Mouse (Mus musculus) midbrain, embryonic 11.5 days (tissue): Measurements from ENCODE around the gene Cables2. TPM values are rescaled to one million over a fixed set of nuclear protein-coding genes. Genes with fewer than 3 reads are reported as not detected.

Experiments
- ATAC-seq: fragments of 200-750 bp; cut with Nextera tagmentation; 2 replicates; pipeline ENCODE4 v1.8.0; 2017; ENCODE audit warnings: moderate TSS enrichment, moderate library complexity; ENCODE audit not compliant: low FRiP score
- DNase-seq: peaks from one replicate; pipeline ENCODE4 v3.0.0; 2015; ENCODE audit warnings: low spot score; ENCODE audit errors: missing footprints
- H3K27ac ChIP-seq: fragments of 300-500 bp; sonication (generic); 2 replicates; pipeline ENCODE4 v1.5.1; 2014; ENCODE audit warnings: low read depth, low read length
- H3K27me3 ChIP-seq: fragments of 300-500 bp; sonication (generic); 2 replicates; pipeline ENCODE4 v1.6.1; 2014; ENCODE audit warnings: mild to moderate bottlenecking, low read length, moderate library complexity, mixed read lengths; ENCODE audit not compliant: control insufficient read depth, insufficient read depth
- H3K36me3 ChIP-seq: fragments of 300-500 bp; sonication (generic); 2 replicates; pipeline ENCODE4 v1.6.1; 2014; ENCODE audit warnings: mild to moderate bottlenecking, low read length, moderate library complexity, mixed read lengths; ENCODE audit not compliant: control insufficient read depth, insufficient read depth
- H3K4me1 ChIP-seq: fragments of 300-500 bp; sonication (generic); 2 replicates; pipeline ENCODE4 v1.6.1; 2014; ENCODE audit warnings: low read length; ENCODE audit not compliant: control insufficient read depth, insufficient read depth
- H3K4me2 ChIP-seq: fragments of 300-500 bp; sonication (generic); 2 replicates; pipeline ENCODE4 v1.6.1; 2014; ENCODE audit warnings: mild to moderate bottlenecking, moderate library complexity
- H3K4me3 ChIP-seq: fragments of 300-500 bp; sonication (generic); 2 replicates; pipeline ENCODE4 v1.5.1; 2014; ENCODE audit warnings: low read depth, low read length
- H3K9ac ChIP-seq: fragments of 300-500 bp; sonication (generic); 2 replicates; pipeline ENCODE4 v1.6.1; 2014; ENCODE audit warnings: low read length
- H3K9me3 ChIP-seq: fragments of 300-500 bp; sonication (generic); 2 replicates; pipeline ENCODE4 v1.6.1; 2016; ENCODE audit warnings: low read length; ENCODE audit not compliant: control insufficient read depth
- WGBS: fragments of 180-500 bp; shearing (Covaris S2); extraction: QIAGEN DNeasy Blood & Tissue Kit; methylation state at CpG from one replicate; pipeline ENCODE4 v1.1.7; 2014; 5-methylcytosine and 5-hydroxymethylcytosine counted together
- polyA plus RNA-seq: library from polyadenylated mRNA; unstranded; fragments of >200 nt; fragmentation: Nextera tagmentation; extraction: Ambion mirVana; gene quantifications from 2 replicates; pipeline ENCODE4 v1.2.1, GENCODE M21; 2014

Gene Cables2
- polyA plus RNA-seq, 1 experiment from 2014 or later, result 14.4 TPM

DNA sequence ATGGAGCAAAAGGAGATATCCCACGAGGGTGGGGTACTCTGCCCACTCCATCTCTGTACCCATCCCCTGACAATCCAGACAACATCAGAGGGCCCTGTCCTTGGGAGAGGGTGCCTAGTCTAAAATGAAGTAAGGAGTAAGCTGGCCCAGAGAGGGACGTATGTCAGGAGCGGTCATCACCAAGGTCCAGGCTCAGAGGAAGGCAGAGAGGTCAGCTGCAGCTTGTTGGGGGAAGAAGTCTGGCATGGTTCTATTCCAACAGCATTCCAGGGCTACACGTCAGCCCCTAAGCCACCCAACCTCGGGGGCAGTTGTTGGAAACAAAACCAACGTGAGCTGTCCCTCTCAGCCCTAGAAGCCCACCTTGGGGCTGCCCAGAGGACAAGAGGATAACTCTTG, 45.2 kb downstream of the Cables2 start:
- peaks cover 29% of the 10 kb centered on the region for H3K27me3 ChIP-seq
- no peaks in the 10 kb centered on the region for H3K9me3 ChIP-seq
- ATAC-seq (no peak), DNase-seq (peak; percentile 87)
- 0 out of 2 replicates have a peak overlapping the region, but pooled peaks have one; percentile 20 for H3K9ac ChIP-seq
- H3K27ac ChIP-seq, result no peak overlapping the region
- H3K4me1 ChIP-seq, result peaks cover 26% of the 10 kb centered on the region
- 52% methylated on average over 6 of the region's 6 CpGs for WGBS
- H3K4me3 ChIP-seq, result no peak overlapping the region
- no peak overlapping the region for H3K4me2 ChIP-seq
- H3K36me3 ChIP-seq, result no peaks in the 10 kb centered on the region

DNA sequence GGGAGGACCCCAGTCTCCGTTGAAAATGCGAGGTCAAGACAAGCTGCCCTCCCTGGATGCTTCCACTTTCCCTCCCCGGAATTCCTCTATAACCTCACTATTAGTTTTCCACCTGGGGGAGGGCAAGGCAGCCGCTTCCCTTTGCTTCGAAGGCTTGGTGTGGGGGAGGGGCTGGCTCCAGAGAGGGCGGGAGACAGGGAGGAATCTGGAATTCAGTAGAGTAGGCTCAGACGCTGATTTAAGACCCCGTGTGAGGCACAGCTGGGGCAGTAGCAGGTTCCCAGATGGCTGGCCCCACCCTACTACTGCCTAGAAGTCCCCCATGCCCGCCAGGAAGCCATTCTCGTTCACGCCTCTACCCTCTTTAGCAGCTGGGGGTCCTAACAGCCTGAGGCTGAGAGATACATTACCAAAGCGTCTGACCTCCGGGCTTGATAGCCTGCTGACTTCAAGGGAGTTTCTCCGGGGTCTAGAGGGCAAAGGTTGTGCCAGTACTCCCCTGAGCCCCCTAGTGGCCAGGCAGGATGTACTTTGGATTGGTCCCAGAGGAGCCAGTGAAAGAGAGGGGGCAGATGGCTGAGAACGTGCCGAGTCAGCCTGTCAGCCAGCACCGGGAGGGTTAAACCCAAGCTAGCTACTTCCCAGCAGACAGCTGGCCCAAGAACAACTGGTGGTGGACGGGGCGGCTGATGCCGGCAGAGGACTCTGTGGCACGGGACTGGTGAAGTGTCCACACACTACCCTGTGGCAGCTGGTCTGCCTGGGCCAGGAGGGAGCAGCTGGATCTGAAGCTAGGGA, 45.8 kb downstream of the Cables2 start:
- H3K27ac ChIP-seq, result no peak overlapping the region
- DNase-seq (peak; percentile 95), ATAC-seq (peak; percentile 83)
- H3K9ac ChIP-seq, result peak overlapping the region; percentile 33; the same call in 1 of the 2 replicates
- H3K27me3 ChIP-seq, result peaks cover 29% of the 10 kb centered on the region
- H3K4me1 ChIP-seq, result peaks cover 26% of the 10 kb centered on the region
- peak overlapping the region; percentile 15; the same call in 1 of the 2 replicates for H3K4me3 ChIP-seq
- peak overlapping the region; percentile 27; the same call in 1 of the 2 replicates for H3K4me2 ChIP-seq
- H3K9me3 ChIP-seq, result no peaks in the 10 kb centered on the region
- no peaks in the 10 kb centered on the region for H3K36me3 ChIP-seq
- 0% methylated on average over 21 of the region's 21 CpGs for WGBS

DNA sequence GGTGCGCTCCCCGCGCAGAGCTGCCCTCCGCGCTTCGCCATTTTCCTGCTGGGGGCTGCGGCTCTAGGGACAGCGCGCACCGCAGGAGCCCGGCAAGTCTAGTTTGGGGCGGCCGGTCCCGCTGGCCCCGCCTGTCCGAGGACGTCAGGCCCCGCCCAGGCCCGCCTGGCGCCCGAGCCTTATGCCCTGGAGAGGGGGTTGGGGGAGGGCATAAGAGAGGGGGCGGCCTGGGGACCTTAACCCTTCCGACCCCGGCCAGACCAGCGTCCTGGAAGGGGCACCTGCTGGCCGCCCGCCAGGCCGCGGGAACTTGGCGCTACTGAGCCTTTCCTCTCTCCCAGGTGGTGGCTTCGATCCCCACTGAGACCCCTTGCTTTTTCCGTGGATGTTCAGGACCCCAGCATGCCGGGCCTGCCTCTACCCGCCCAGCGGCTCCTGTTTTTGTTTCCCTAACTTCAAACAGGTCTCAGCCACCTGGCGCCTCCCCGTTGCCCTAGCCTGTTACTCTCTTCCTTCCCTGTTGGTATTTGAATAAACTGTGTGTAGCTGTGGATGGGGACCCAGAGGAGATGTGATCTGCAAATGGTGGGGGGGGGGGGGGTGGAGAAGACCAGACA, 47.4 kb downstream of the Cables2 start, which contains the start of gene Lama5:
Lama5 (minus strand) TSS at position 98 of the 617 bp plus-strand sequence.
- H3K4me2 ChIP-seq, result peak within 1 kb of the TSS; percentile 98
- H3K36me3 ChIP-seq, result no peaks in the 10 kb centered on the region
- H3K27me3 ChIP-seq, result peaks cover 29% of the 10 kb centered on the region
- H3K4me3 ChIP-seq, result peak within 1 kb of the TSS; percentile 53
- WGBS, result under 1% methylated on average over 37 of the region's 37 CpGs
- no peak within 1 kb of the TSS for H3K27ac ChIP-seq
- no peaks in the 10 kb centered on the region for H3K9me3 ChIP-seq
- DNase-seq (peak; percentile 90), ATAC-seq (peak; percentile 70)
- H3K9ac ChIP-seq, result peak within 1 kb of the TSS; percentile 57
- H3K4me1 ChIP-seq, result peaks cover 26% of the 10 kb centered on the region

DNA sequence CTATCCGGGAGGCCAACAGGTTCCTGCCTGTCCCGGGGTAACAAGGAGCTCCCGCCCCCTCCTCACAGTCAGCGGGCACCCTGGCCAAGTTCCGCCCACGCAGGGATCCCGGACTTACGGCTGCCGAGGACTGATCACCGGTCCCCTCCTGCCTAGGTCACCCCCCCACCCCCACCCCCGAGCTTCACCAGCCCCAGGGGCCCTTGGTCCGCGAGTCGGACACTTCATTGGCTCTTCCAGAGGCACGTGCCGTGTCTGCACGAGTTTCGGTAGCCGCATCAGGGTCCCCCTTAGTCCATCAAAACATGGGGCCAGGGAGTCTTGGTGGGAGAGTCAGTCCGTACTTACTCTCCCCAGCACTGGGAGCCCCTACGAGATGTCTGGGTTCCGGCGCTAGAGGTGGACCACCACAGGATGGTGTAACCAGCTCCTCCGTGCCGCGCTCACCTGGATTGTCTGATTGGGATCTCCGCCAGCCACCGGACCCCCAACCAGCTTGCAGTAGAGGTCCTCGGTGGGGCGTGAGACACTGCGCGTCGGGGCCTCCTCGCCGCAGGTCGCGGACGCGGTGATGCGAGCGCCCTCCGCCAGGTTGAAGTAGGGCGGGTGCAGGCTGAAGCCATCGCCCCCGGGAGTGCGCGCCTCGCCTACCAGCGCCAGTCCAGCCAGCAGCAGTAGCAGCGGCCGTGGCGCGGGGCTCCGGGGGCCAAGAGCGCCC, 48.1 kb downstream of the Cables2 start:
- DNase-seq (peak; percentile 94), ATAC-seq (peak; percentile 47)
- H3K9ac ChIP-seq, result peak overlapping the region; percentile 57
- peak overlapping the region; percentile 98 for H3K4me2 ChIP-seq
- H3K27me3 ChIP-seq, result peaks cover 29% of the 10 kb centered on the region
- peak overlapping the region; percentile 53 for H3K4me3 ChIP-seq
- no peak overlapping the region for H3K27ac ChIP-seq
- WGBS, result under 1% methylated on average over 55 of the region's 55 CpGs
- H3K36me3 ChIP-seq, result no peaks in the 10 kb centered on the region
- peaks cover 26% of the 10 kb centered on the region for H3K4me1 ChIP-seq
- H3K9me3 ChIP-seq, result no peaks in the 10 kb centered on the region

DNA sequence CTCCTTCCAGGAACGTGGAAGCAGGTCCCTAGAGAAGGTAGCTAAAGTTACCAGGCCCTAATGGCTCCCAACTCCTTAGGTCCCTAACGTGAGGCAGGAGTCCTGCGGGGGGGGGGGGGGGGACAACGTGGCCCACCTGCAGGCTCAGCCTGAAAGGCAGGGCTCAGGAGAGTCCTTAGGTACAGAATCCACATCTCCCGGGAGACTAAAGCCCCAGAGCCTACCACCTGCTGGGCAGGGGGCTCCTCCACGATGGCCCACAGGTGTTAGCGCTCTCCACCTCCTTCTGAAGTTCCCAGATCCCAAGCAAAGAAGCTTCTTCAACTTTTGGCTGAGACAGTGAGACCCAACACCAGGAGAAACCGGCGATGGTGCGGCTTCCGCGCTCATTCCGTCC, 48.7 kb downstream of the Cables2 start:
- peak overlapping the region; percentile 57 for H3K9ac ChIP-seq
- WGBS, result 1% methylated on average over 13 of the region's 13 CpGs
- ATAC-seq (no peak), DNase-seq (no peak)
- H3K4me3 ChIP-seq, result peak overlapping the region; percentile 53
- H3K27ac ChIP-seq, result no peak overlapping the region
- no peaks in the 10 kb centered on the region for H3K36me3 ChIP-seq
- peaks cover 29% of the 10 kb centered on the region for H3K27me3 ChIP-seq
- peak overlapping the region; percentile 98 for H3K4me2 ChIP-seq
- H3K4me1 ChIP-seq, result peaks cover 26% of the 10 kb centered on the region
- H3K9me3 ChIP-seq, result no peaks in the 10 kb centered on the region

DNA sequence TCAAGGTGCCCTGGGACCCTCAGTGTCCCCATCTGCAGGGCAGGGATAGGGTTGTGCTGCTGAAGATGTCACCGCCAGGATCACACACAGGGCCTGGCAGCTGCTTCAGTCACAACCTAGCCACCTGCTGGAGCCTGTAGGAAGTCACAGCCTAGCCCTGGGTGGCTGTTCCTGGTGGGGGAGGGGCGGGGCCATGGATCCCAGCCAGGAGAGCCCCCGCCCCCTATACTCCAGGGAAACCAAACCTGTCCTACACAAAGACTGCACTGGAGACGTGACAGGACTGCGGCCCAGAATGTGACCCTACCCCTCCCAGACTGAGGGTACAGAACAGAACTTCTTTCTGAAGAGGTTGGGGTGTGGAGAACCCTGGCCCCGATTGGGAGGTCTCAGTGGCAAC, 51.0 kb downstream of the Cables2 start:
- Histone ChIP-seq H3K27me3 (peaks cover 29% of the 10 kb centered on the region), H3K36me3 (no peaks in the 10 kb centered on the region), H3K9me3 (no peaks in the 10 kb centered on the region), H3K4me1 (peaks cover 18% of the 10 kb centered on the region), H3K27ac (no peak overlapping the region), H3K4me2 (no peak overlapping the region), H3K9ac (no peak overlapping the region), H3K4me3 (no peak overlapping the region)
- no peak for DNase-seq
- ATAC-seq, result 0 out of 2 replicates have a peak, but pooled peaks have one; percentile 4
- 16% methylated on average over 6 of the region's 6 CpGs for WGBS

DNA sequence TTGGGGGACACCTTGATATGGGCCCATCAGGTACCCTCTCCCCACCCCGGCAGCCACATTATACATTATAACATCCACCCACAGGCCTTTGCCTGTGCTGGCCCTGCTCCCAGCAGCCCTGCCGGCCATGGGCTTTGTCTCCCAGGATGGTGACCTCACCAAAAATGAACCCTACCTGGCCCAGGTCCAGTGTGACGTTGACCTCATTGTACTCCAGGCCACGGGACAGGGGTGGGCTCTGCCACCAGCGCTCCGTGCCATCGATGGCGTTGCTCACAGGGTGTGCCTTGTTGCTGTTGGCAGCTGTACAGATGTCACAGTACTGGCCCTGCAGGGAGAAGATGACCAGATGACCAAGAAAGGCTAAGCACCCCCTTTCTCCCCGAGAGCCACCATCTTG, 52.2 kb downstream of the Cables2 start:
- H3K4me2 ChIP-seq, result no peak overlapping the region
- WGBS, result 92% methylated on average over 9 of the region's 9 CpGs
- no peaks in the 10 kb centered on the region for H3K9me3 ChIP-seq
- peaks cover 25% of the 10 kb centered on the region for H3K27me3 ChIP-seq
- no peak overlapping the region for H3K9ac ChIP-seq
- no peak overlapping the region for H3K4me3 ChIP-seq
- DNase-seq, result no peak
- no peak overlapping the region for H3K27ac ChIP-seq
- peaks cover 12% of the 10 kb centered on the region for H3K4me1 ChIP-seq
- no peak for ATAC-seq
- no peaks in the 10 kb centered on the region for H3K36me3 ChIP-seq

DNA sequence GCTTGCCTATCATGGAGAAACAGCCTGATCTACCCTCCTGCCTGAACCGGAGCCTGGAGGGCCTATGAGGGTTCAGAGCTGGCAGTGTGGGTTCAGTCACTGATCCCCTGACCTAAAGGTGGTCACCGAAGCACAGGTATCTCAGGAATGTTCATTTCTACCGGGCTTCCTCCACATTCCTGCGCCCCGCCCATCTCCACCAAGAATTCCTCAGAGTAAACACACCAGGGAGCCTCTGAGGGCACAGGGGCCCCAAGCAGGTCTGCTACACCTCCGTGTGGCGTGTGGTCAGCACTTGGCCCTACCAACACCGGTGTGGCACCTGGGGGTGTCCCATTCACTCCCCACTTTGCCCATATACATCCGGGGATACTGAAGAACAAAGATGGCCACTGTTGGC, 53.1 kb downstream of the Cables2 start:
- Histone ChIP-seq H3K9me3 (no peaks in the 10 kb centered on the region), H3K9ac (no peak overlapping the region), H3K4me2 (no peak overlapping the region), H3K27me3 (peaks cover 18% of the 10 kb centered on the region), H3K4me3 (no peak overlapping the region), H3K4me1 (peaks cover 5% of the 10 kb centered on the region), H3K27ac (no peak overlapping the region), H3K36me3 (no peaks in the 10 kb centered on the region)
- DNase-seq, result no peak
- ATAC-seq, result no peak
- WGBS, result 81% methylated on average over 9 of the region's 9 CpGs
